Mouse (Mus musculus): ENCODE measurements around the gene Dhrs1. TPM values are rescaled to one million over a fixed set of nuclear protein-coding genes. Genes with fewer than 3 reads are reported as not detected.
A peak's percentile ranks its signal among the peaks of the same experiment; 100 is the strongest.
"Not testable (repeated sequence)": the region's sequence is repeated elsewhere in the genome, so short reads cannot be mapped to it uniquely, and the experiment has no call there.

The Dhrs1 gene
- polyA plus RNA-seq, 1 experiment from 2014 or later, result 81.9 TPM

DNA sequence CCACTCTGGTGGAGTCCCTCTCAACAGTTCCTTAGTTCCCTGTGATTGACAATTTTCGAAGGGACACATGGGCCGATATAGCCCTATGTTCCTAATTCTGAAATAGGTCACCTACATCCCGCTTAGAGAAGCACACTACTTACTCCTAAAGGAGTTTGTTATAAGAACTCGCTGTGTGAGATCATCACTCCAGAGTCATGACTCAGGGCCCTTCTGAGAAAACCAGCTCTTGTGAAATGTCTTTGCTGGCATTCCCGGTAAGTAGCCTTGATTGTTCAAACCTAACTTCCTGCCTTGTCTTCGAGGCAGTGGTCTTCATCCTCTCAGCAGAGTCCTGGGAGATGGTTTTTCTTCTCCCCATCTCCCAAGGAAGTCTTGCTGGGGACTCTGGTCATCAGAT lies 23.1 kb upstream of the Dhrs1 start:
- Histone ChIP-seq H3K4me1 (replicated peaks; ENCODE audit: control insufficient read depth, insufficient read depth, low read length) (peaks cover 6% of the 10 kb centered on the region; the same call in 1 of the 2 replicates), H3K36me3 (ENCODE audit: control insufficient read depth, insufficient read depth) (no peaks in the 10 kb centered on the region), H3K9ac (replicated peaks; ENCODE audit: low read depth, low read length) (no peak overlapping the region), H3K4me3 (replicated peaks; ENCODE audit: low read length) (no peak overlapping the region), H3K27ac (ENCODE audit: low read length) (no peak overlapping the region), H3K9me3 (ENCODE audit: control insufficient read depth, low read length) (no peaks in the 10 kb centered on the region), H3K4me2 (ENCODE audit: low read length) (no peak overlapping the region), H3K27me3 (replicated peaks; ENCODE audit: control insufficient read depth, insufficient read depth, low read length) (peaks cover 29% of the 10 kb centered on the region)
- 87% methylated on average over 6 of the region's 6 CpGs for WGBS
- ATAC-seq, result no peak

DNA sequence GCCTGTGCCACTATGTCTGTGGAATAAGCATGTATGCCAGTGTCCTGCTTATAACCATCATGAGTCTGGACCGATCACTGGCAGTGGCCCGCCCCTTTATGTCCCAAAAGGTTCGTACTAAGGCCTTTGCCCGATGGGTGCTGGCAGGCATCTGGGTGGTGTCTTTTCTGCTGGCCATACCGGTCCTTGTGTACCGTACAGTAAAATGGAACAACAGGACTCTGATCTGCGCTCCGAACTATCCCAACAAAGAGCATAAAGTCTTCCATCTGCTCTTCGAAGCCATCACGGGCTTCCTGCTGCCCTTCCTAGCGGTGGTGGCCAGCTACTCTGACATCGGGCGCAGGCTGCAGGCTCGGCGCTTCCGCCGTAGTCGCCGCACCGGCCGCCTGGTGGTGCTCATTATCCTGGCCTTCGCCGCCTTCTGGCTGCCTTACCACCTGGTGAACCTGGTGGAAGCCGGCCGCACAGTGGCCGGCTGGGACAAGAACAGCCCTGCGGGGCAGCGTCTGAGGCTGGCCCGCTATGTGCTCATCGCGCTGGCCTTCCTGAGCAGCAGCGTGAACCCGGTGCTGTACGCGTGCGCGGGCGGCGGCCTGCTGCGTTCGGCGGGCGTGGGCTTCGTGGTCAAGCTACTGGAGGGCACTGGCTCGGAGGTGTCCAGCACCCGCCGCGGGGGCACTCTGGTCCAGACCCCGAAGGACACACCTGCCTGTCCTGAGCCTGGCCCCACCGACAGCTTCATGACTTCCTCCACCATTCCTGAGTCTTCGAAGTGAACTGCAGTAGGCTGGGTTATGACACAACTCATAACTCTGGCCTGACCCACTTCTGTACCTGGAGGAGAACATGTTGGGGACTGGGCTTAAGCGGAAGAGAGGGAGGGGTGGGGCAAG lies 22.3 kb upstream of the Dhrs1 start:
- H3K36me3 ChIP-seq (ENCODE audit: control insufficient read depth, insufficient read depth), result no peaks in the 10 kb centered on the region
- WGBS, result 10% methylated on average over 52 of the region's 52 CpGs
- H3K4me1 ChIP-seq (replicated peaks; ENCODE audit: control insufficient read depth, insufficient read depth, low read length), result peaks cover 6% of the 10 kb centered on the region; the same call in 1 of the 2 replicates
- peaks cover 31% of the 10 kb centered on the region for H3K27me3 ChIP-seq (replicated peaks; ENCODE audit: control insufficient read depth, insufficient read depth, low read length)
- H3K4me2 ChIP-seq (ENCODE audit: low read length), result peak overlapping the region; percentile 79
- H3K9ac ChIP-seq (replicated peaks; ENCODE audit: low read depth, low read length), result peak overlapping the region; percentile 67
- no peak overlapping the region for H3K27ac ChIP-seq (ENCODE audit: low read length)
- no peaks in the 10 kb centered on the region for H3K9me3 ChIP-seq (ENCODE audit: control insufficient read depth, low read length)
- peak; percentile 48 for ATAC-seq
- peak overlapping the region; percentile 55 for H3K4me3 ChIP-seq (replicated peaks; ENCODE audit: low read length)

DNA sequence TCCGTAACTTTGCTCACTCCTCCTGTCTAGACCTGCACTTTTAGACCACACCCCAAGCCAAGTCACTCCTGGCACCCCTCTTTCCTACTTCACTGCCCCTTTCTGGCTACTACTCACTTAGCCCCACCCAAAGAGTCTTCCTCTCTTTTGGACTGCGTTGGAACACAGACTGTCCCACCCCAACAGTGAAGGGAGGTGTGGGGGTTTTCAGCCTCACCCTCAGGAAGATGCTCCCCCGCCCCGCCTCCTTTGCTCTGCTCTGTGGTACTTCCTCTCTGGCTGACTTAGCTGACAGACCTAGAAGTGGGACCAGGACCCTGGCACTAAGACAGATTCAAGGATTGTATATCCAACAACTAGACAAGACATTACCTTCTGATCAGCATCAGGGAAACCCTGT lies 20.2 kb upstream of the Dhrs1 start, which contains the start of gene Ltb4r1:
Gene Ltb4r1 (plus strand): TSS at position 267 of the 400 bp plus-strand sequence.
- Histone ChIP-seq H3K4me1 (replicated peaks; ENCODE audit: control insufficient read depth, insufficient read depth, low read length) (peaks cover 16% of the 10 kb centered on the region), H3K27me3 (replicated peaks; ENCODE audit: control insufficient read depth, insufficient read depth, low read length) (peaks cover 43% of the 10 kb centered on the region), H3K4me3 (replicated peaks; ENCODE audit: low read length) (no peak within 1 kb of the TSS), H3K9me3 (ENCODE audit: control insufficient read depth, low read length) (no peaks in the 10 kb centered on the region), H3K9ac (replicated peaks; ENCODE audit: low read depth, low read length) (no peak within 1 kb of the TSS), H3K4me2 (ENCODE audit: low read length) (no peak within 1 kb of the TSS), H3K36me3 (ENCODE audit: control insufficient read depth, insufficient read depth) (no peaks in the 10 kb centered on the region), H3K27ac (ENCODE audit: low read length) (no peak within 1 kb of the TSS)
- ATAC-seq, result no peak
- WGBS, result 76% methylated on average over 4 of the region's 4 CpGs

DNA sequence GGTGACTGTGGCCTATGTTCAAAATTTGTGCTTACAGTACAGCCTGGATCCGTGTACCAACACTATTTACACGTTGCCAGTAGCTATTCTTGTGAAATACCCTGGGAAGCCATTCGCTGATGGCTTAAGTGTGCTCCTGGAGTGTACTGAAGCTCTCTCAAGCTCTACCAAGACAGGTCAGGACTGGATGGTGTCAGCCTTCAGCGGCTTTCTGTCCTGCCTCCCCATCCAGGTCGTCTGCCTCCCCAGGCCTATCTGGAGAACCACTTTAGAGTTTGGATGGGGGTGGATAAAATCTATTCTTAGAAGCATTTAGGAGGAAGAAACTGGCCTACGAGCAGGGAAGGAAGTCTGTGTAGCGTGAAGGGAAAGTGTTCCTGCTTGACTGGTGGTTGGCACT lies 17.7 kb upstream of the Dhrs1 start:
- H3K27ac ChIP-seq (ENCODE audit: low read length), result no peak overlapping the region
- no peak overlapping the region for H3K9ac ChIP-seq (replicated peaks; ENCODE audit: low read depth, low read length)
- ATAC-seq, result no peak
- H3K27me3 ChIP-seq (replicated peaks; ENCODE audit: control insufficient read depth, insufficient read depth, low read length), result peaks cover 34% of the 10 kb centered on the region
- 69% methylated on average over 7 of the region's 7 CpGs for WGBS
- no peaks in the 10 kb centered on the region for H3K9me3 ChIP-seq (ENCODE audit: control insufficient read depth, low read length)
- no peak overlapping the region for H3K4me3 ChIP-seq (replicated peaks; ENCODE audit: low read length)
- no peak overlapping the region for H3K4me2 ChIP-seq (ENCODE audit: low read length)
- no peaks in the 10 kb centered on the region for H3K36me3 ChIP-seq (ENCODE audit: control insufficient read depth, insufficient read depth)
- H3K4me1 ChIP-seq (replicated peaks; ENCODE audit: control insufficient read depth, insufficient read depth, low read length), result peaks cover 16% of the 10 kb centered on the region

DNA sequence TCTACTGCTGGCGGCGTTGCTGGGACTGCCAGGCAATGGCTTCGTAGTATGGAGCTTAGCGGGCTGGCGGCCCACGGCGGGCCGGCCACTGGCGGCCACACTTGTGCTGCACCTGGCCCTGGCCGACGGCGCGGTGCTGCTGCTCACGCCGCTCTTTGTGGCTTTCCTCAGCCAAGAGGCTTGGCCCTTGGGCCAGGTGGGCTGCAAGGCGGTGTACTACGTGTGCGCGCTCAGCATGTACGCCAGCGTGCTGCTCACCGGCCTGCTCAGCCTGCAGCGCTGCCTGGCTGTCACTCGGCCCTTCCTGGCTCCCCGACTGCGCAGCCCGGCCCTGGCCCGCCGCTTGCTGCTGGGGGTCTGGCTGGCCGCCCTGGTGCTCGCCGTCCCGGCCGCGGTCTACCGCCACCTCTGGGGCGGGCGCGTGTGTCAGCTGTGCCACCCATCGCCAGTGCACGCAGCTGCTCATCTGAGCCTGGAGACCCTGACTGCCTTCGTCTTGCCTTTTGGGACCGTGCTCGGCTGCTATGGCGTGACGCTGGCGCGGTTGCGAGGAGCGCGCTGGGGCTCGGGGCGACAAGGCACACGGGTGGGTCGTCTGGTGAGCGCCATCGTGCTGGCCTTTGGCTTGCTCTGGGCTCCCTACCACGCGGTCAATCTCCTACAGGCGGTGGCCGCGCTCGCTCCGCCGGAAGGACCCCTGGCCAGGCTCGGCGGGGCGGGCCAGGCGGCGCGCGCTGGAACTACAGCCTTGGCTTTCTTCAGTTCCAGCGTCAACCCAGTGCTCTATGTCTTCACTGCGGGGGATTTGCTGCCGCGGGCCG lies 16.7 kb upstream of the Dhrs1 start:
- peak overlapping the region; percentile 94 for H3K4me2 ChIP-seq (ENCODE audit: low read length)
- peak; percentile 69 for ATAC-seq
- under 1% methylated on average over 77 of the region's 77 CpGs for WGBS
- H3K36me3 ChIP-seq (ENCODE audit: control insufficient read depth, insufficient read depth), result no peaks in the 10 kb centered on the region
- peaks cover 9% of the 10 kb centered on the region for H3K4me1 ChIP-seq (replicated peaks; ENCODE audit: control insufficient read depth, insufficient read depth, low read length)
- peak overlapping the region; percentile 85 for H3K9ac ChIP-seq (replicated peaks; ENCODE audit: low read depth, low read length)
- peaks cover 32% of the 10 kb centered on the region for H3K27me3 ChIP-seq (replicated peaks; ENCODE audit: control insufficient read depth, insufficient read depth, low read length)
- H3K27ac ChIP-seq (ENCODE audit: low read length), result peak overlapping the region; percentile 42
- no peaks in the 10 kb centered on the region for H3K9me3 ChIP-seq (ENCODE audit: control insufficient read depth, low read length)
- peak overlapping the region; percentile 64 for H3K4me3 ChIP-seq (replicated peaks; ENCODE audit: low read length)

DNA sequence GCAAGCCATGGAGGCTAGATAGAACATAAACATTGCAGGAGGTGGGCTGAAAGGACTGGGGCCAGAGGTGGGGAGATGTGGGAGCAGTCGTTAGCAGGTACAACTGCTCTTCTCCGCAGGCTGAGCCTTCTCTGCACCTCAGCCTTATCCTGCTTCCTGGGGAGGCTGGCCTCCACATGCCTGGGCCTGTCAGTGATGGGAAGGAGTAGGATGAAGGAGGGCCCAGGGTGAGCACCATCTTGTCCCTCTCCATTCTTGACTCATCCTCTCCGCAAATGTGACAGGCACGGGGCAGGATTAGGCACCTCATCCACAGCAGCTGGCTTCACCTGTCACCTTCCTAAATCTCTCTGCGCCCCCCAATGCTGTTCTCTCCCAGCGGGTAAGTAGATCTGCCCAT lies 15.7 kb upstream of the Dhrs1 start, which contains the start of gene Ltb4r2:
Gene Ltb4r2 (plus strand): TSS at position 266 of the 400 bp plus-strand sequence.
- peaks cover 25% of the 10 kb centered on the region for H3K27me3 ChIP-seq (replicated peaks; ENCODE audit: control insufficient read depth, insufficient read depth, low read length)
- peak within 1 kb of the TSS; percentile 64 for H3K4me3 ChIP-seq (replicated peaks; ENCODE audit: low read length)
- no peak for ATAC-seq
- WGBS, result 72% methylated on average over 6 of the region's 6 CpGs
- peak within 1 kb of the TSS; percentile 85 for H3K9ac ChIP-seq (replicated peaks; ENCODE audit: low read depth, low read length)
- peak within 1 kb of the TSS; percentile 94 for H3K4me2 ChIP-seq (ENCODE audit: low read length)
- no peaks in the 10 kb centered on the region for H3K9me3 ChIP-seq (ENCODE audit: control insufficient read depth, low read length)
- H3K36me3 ChIP-seq (ENCODE audit: control insufficient read depth, insufficient read depth), result no peaks in the 10 kb centered on the region
- H3K27ac ChIP-seq (ENCODE audit: low read length), result peak within 1 kb of the TSS; percentile 42
- peaks cover 9% of the 10 kb centered on the region for H3K4me1 ChIP-seq (replicated peaks; ENCODE audit: control insufficient read depth, insufficient read depth, low read length)

DNA sequence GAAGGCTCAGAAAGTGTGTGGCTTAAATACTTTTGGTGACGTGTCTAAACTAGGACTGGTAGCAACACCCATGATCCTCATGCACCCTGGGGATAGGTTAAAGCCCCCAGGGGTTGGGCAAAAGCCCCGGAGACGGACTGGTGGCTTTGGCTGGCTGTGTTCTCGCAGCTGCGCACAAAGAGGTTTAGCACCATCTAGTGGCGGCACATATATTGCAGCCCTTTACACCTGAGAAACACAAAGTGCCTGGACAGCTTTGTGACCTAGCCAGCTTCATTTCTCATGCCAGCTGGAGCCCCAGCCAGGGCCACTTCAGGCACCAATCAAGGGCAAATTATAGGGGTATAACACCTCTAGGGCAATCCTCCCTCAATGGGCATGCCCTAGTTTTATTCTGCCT lies 14.7 kb upstream of the Dhrs1 start:
- not testable (repeated sequence) for H3K9ac ChIP-seq (replicated peaks; ENCODE audit: low read depth, low read length); H3K36me3 ChIP-seq (ENCODE audit: control insufficient read depth, insufficient read depth); H3K4me1 ChIP-seq (replicated peaks; ENCODE audit: control insufficient read depth, insufficient read depth, low read length); ATAC-seq; H3K27ac ChIP-seq (ENCODE audit: low read length); H3K9me3 ChIP-seq (ENCODE audit: control insufficient read depth, low read length); H3K4me3 ChIP-seq (replicated peaks; ENCODE audit: low read length)
- 0% methylated on average over 6 of the region's 6 CpGs for WGBS
- peaks cover 20% of the 10 kb centered on the region for H3K27me3 ChIP-seq (replicated peaks; ENCODE audit: control insufficient read depth, insufficient read depth, low read length)
- peak overlapping the region; percentile 30 for H3K4me2 ChIP-seq (ENCODE audit: low read length)

DNA sequence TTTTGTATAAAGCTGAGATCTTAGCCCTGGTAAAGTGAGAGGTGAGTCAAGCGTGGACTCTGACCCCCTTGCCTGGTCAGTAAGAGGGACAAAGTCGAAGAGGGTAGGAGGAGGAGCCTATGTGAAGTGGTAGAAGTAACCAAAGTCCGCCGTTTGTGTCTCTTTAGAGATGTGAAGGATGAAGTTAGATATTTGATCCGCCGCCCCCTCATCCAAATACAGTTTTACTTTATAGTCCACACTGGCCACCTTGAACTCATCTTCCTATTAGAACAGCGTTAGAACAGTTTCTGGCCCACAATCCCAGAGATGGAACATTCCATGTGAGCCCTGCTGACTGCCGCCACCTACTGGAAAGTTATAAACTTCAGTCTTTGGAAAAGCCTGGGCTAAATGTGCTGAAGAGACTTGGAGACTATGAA lies 12.9 kb upstream of the Dhrs1 start, which contains the start of gene Cideb:
Gene Cideb (minus strand): TSS at position 96 of the 422 bp plus-strand sequence.
- peaks cover 5% of the 10 kb centered on the region for H3K36me3 ChIP-seq (ENCODE audit: control insufficient read depth, insufficient read depth)
- H3K27me3 ChIP-seq (replicated peaks; ENCODE audit: control insufficient read depth, insufficient read depth, low read length), result peaks cover 12% of the 10 kb centered on the region
- H3K27ac ChIP-seq (ENCODE audit: low read length), result no peak within 1 kb of the TSS
- H3K4me2 ChIP-seq (ENCODE audit: low read length), result no peak within 1 kb of the TSS
- H3K4me3 ChIP-seq (replicated peaks; ENCODE audit: low read length), result no peak within 1 kb of the TSS
- no peak for ATAC-seq
- H3K9me3 ChIP-seq (ENCODE audit: control insufficient read depth, low read length), result no peaks in the 10 kb centered on the region
- no peak within 1 kb of the TSS for H3K9ac ChIP-seq (replicated peaks; ENCODE audit: low read depth, low read length)
- WGBS, result 18% methylated on average over 8 of the region's 8 CpGs
- H3K4me1 ChIP-seq (replicated peaks; ENCODE audit: control insufficient read depth, insufficient read depth, low read length), result peaks cover 9% of the 10 kb centered on the region

DNA sequence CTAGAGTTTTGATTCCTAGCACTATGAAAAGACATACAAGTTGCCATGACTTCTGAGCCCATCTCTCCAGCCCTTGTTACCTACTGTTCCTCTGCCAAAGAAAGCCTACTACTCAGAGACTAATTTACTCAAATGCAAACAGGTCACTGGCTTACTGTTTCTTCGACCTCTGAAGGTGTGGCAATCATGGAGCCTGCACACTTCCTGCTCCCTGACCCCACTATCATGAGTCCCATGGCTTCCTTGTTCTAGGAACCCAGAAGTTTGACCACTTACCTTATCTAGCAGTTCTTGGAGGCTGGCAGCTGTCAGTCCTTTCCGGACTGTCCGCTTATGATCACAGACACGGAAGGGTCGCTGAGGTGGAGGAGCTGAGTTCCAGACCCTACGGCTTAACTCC lies 12.1 kb upstream of the Dhrs1 start:
- WGBS, result 88% methylated on average over 6 of the region's 6 CpGs
- no peak overlapping the region for H3K27ac ChIP-seq (ENCODE audit: low read length)
- no peaks in the 10 kb centered on the region for H3K9me3 ChIP-seq (ENCODE audit: control insufficient read depth, low read length)
- no peak overlapping the region for H3K9ac ChIP-seq (replicated peaks; ENCODE audit: low read depth, low read length)
- H3K36me3 ChIP-seq (ENCODE audit: control insufficient read depth, insufficient read depth), result peaks cover 10% of the 10 kb centered on the region
- peaks cover 11% of the 10 kb centered on the region for H3K27me3 ChIP-seq (replicated peaks; ENCODE audit: control insufficient read depth, insufficient read depth, low read length)
- no peak overlapping the region for H3K4me2 ChIP-seq (ENCODE audit: low read length)
- H3K4me1 ChIP-seq (replicated peaks; ENCODE audit: control insufficient read depth, insufficient read depth, low read length), result peaks cover 9% of the 10 kb centered on the region
- no peak for ATAC-seq
- H3K4me3 ChIP-seq (replicated peaks; ENCODE audit: low read length), result no peak overlapping the region
